Mouse (Mus musculus) thymus, postnatal 0 days (tissue): Measurements from ENCODE around the gene Nfkbib. TPM values are rescaled to one million over a fixed set of nuclear protein-coding genes. Genes with fewer than 3 reads are reported as not detected.

ENCODE experiments used
- DNase-seq: peaks from one replicate; pipeline ENCODE4 v3.0.0-alpha.2; 2015; ENCODE audit warnings: low spot score
- polyA plus RNA-seq: library from polyadenylated mRNA; unstranded; fragments of >200 nt; fragmentation: Nextera tagmentation; extraction: Ambion mirVana; gene quantifications from 2 replicates; pipeline ENCODE4 v1.2.1, GENCODE M21; 2015

Gene Nfkbib
- polyA plus RNA-seq, 1 experiment from 2014 or later: 70.0 TPM

GRCm38 (mm10) chr7:28770309-28770708, 3.0 kb upstream of the Nfkbib start:
- no peak for DNase-seq

DNA sequence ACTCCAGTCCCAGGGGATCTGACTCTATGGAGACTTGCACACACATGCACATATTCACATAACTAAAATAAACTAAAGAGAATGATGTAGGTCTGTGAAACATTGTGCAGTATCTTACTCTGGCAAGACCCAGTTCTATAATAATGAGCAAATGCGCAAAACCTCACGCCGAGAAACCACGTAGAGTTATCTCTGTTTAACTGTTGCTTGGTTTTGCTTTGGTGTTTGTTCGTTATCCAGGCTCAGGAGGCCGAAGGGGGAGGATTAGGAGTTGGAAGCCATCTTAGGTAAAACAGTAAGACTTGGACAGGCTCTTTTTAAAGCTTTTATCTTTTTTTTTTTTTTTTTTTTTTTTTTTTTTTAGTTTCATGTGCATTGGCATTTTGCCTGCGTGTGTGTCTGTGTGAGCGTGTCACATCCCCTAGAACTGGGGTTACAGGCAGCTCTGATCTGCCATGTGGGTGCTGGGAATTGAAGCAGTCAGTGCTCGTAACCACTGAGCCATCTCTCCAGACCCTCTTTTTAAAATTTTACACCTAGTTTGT, 2.2 kb upstream of the Nfkbib start:
- no peak for DNase-seq

GRCm38 (mm10) chr7:28766910-28767309, 402 bp downstream of the Nfkbib start:
- DNase-seq: peak; percentile 30

DNA sequence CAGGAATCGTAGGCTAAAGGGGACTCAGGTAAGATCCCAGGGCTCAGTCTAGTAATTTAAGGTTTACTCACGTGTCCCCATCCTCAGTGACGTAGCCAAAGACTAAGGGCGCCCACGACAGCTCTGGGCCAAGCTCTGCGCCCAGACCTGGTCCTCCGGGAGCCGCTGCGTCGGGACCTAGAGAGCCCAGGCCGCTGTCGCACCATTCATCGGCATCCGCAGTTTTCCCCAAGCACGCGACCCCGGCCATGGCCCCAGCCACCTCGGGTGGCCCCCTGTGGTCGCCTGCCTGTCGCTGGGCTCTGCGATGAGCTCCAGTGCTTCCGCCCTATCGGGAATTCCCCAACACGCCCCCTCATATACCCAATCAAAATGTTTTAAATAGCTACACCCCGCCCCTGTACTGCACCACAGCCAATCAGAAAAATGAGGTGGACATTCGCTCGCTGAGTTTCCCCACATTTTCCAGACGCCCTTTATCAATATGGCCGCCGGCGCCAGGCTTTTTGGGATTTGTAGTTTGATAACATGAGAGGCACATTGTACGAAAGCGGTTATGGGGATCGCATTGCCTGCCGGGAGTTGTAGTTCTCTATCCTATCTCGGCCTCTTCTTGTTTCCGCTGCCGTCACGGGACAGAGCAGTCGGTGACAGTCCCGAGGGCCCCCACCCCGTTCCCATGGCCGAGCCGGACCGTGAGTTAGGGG, 986 bp downstream of the Nfkbib start, which contains the start of gene Sirt2:
Sirt2 (plus strand) TSS at position 563 of the 707 bp plus-strand sequence.
- peak; percentile 98 for DNase-seq

DNA sequence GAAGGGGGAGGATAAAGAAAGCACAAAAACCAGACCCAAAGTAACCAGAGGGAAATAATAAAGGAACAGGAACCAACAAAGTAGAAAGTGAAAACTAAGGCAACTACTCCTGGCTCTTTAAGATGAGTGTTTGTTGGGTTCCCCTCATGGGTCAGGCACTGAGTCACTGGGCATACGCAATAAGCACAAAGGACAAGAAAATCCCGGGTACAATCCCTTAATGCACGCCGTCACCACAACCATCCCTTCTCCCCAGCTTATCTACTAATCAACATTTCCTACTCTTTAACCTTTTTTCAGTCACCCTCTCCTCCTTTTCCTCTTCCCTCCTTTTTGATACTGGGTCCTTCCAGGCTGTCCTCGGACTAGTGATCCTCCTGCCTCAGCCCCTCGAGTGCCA, 2.1 kb downstream of the Nfkbib start:
- DNase-seq: no peak

DNA sequence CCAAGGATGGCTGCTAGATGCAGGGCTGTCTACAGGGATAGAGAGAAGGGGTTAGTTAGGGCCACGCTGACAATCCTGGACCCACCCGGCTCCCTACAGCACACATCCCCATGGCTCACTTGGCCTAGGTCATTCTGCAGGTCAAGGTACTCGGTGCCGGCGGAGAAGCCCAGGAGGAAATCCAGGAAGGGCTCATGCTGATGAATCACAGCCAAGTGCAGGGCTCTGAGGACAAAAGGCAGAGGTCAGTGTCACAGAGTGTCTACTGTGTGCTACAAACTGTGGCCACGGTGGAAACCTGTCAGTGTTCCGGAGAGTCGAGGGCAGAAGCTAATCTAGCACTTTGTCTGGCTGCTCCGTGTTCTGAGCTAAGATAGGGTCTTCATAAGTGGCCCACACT, 5.4 kb downstream of the Nfkbib start:
- DNase-seq: no peak

DNA sequence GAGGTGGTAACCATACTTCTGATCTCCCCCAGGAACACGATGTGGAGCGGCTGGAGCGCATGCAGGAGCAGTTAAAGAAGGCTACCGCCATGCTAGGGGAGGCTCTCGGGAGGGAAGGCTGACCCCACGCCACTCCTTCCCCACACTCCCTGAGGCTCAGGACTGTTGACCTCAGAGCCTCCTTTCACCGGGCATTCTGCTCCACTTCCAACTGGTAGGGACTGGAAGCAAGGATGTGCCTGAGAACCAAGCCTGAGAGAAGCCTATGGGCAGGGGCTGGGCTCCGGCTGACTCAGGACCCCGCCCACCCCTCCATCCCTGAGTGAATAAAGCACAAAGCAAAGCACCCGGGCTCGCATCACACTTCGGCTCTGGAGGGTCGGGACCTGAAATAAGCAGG, 8.7 kb downstream of the Nfkbib start:
- no peak for DNase-seq

DNA sequence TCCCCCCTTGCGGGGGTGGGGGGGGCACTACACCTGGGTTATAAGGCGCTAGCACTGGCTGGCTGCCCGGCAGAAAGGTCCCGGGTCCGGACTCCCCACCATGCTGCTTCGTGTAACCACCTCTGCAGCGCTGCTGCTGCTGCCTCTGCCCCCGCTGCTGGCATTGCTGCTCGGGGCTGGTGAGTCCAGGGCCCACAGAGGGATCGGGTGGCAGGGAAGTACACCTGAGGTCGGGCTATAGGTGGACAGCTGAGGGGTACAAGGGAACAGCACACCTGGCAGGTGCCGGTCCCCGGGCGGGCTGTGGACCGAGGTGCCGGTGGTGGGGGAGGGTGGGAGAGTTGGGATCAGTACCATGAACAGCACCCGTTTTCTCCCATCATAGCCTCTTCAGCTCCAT, 11.2 kb downstream of the Nfkbib start, which contains the start of gene Ccer2:
Ccer2 (plus strand) TSS at position 96 of the 400 bp plus-strand sequence.
- no peak for DNase-seq

DNA sequence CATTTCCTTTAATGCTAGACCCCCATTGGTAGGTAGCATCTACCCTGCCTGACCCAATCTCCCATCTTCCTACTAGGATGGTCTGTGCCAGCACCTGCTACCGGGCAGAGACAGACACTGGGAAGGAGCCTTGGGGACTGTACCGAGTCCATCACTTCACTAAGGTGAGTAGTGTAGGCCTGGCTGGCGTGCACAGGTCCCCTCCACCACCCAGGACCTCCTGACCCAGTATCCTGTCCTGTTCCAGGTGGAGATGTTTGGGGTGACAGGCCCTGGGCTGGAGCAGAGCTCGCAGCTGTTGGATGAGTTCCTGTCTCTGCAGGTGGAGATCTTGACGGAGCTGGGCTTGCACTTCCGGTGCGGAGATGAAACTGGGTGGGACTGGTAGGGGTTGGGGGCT, 17.4 kb downstream of the Nfkbib start:
- DNase-seq: no peak

DNA sequence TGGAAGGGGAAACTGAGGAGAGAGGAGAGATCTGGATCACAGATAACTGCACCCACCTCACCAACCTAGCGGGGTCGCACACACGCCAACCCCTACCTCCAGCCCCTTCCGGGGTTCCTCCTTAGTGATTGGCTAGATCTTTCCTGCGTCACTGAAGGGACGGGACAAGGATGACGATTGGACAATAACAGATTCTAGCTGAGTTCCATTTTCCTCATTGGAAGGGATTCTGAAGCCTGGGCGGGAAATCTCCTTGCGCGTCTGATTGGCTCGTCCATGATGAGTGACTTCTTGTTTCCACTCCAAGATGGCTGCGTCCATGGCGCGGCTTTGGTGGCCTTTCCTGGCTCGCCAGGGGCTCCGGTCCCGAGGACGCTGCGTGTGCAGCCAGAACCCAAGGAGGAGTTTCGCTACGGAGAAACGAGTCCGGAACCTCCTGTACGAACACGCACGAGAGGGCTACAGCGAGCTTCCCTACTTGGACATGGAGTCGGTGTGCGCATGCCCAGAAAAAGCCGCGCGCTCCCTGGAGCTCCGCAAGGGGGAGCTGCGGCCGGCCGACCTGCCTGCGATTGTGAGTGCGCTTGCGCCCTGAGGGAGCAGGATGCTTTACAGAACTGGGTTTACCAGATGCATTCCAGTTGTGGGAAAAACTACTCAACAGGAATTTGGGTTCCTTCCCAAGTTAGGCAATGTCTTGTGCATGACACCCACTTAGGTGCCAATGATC, 25.4 kb downstream of the Nfkbib start, which contains the start of the genes Mrps12 and Sars2:
Mrps12 (minus strand) TSS at position 112 of the 730 bp plus-strand sequence.
Sars2 (plus strand) TSS at position 284 of the 730 bp plus-strand sequence.
- peak; percentile 98 for DNase-seq

DNA sequence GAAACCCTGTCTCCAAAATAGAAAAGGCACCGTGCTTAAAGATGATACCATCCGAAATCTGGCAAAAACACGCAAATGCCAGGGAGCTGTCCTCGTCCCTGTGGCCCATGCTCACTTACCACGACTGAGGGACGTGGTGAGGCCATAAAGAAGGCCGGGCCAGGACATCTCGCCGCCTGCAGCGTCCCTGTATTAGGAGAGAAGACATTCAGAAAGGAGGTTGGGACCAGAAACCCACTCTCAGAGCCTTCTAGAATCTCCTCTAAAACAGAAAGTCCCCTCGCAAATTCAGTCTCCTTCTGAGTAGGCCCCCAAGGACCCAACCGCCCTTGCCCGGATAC, 26.0 kb downstream of the Nfkbib start:
- DNase-seq: no peak

DNA sequence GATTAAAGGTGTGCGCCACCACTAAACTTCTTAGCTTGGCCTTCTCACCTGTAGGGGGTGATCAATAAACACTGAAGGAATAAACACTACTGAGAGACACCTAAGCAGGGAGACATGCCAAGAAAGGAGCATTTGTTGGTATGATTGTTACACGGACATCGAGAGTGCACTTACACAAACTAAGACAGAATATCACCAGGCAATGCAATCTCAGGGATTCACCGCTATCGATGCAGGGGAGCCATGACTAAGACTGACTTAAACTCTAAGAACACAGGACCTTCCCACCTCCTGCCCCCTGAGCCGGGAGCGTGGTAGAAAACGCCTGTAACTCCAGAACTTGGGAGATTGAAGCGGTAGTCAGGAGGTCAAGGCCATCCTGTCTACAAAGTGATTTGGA, 26.4 kb downstream of the Nfkbib start:
- peak; percentile 22 for DNase-seq

DNA sequence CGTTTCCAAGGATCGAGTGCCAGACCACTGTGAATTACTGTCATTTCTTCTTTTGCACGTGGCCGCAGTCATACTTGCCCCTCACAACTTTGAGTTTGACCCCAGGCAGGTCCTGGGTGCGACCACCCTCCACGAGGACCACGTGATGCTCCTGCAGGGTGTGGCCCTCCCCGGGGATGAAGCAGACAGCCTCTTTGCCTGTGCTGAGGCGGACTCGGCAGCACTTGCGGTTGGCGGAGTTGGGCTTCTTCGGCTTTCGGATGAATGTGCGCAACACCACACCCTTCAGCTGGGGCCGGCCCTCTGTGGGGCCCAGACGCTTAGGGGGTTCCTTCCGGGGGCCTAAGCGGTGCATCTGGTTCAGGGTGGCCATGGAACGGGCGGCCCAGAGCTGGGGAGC, 27.5 kb downstream of the Nfkbib start:
- no peak for DNase-seq

GRCm38 (mm10) chr7:28735701-28736100, 31.6 kb downstream of the Nfkbib start:
- no peak for DNase-seq

DNA sequence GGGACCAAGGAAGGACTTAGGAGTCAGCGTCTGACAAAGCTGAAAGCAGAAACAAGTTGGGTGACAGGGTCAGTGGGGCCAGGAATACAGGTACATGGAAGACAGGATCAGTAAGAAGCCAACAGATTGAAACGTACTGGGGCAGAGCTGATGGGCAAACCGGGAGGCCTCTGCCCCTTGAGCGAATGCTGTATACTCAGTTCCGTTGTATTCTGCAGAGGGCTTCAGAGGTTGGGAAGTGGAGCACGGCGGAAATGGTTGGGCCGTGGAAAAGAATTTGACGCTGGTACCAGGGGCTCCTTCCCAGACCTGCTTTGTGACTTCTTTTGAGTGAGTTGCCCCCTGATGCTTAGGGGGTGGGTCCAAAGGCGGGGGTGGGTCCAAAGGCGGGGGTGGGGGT, 34.1 kb downstream of the Nfkbib start:
- DNase-seq: peak; percentile 25

DNA sequence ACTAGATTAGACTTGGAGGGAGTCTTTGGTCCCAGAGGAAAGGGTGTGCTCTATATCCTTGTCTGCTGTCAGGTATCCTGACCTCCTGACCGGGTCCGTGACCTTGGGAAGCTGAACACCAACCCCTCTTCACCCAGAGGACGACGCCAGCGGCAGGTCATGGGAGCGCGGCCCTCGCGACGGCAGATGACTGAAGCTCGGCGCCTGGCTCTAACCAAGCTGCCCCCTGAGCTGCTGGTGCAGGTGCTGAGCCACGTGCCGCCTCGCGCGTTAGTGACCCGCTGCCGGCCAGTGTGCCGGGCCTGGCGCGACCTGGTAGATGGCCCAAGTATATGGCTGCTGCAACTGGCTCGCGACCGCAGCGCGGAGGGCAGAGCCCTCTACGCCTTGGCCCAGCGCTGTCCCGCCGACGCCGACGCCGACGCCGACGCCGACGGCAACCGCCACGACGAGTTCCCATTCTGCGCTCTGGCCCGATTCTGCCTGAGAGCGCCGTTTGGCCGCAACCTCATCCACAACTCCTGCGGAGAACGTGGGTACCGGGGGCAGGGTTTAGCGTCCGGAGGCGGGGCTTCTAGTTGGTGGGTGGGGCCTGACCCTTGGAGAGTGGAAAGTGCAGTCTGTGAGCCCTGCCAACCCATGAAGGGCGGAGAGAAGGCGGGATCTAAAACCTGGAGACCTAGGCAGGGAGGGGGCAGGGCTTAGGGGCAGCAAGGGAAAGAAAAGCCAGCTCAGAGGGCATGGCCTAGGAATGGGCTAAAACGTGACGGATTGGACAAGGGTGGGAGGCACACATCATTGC, 34.8 kb downstream of the Nfkbib start:
- DNase-seq: peak; percentile 84

DNA sequence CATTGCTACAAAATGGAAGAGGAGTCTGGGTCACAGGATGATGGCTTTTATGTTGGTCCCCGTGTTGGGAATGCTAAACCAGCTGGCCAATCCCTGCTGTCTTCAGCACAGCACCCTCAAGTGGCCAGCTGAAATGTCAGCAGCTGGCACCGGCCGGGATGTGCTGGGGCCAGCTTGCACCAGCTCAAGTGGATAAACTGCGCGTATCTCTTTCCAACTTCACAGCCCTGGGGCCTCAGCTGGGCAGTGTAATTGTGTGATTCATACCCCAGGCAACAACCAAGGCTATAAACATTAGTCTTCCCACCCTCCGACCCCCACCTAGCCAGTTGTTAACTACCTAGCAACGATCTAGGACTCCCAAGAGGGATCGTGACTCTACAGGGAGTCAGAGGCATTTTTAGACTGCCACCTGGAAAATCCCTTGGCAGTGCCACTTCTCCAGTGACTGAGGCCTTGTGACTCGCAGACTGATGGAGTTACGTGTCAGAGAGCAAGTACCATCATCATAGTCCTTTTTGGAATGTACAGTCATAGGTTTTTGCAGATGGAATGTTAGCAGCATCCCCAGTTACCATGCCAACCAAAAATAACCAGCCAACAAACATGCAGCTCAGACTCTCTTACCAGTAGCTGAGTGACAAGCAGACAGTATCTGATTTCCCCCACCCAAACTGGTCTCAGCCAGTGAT, 39.5 kb downstream of the Nfkbib start:
- DNase-seq: no peak

GRCm38 (mm10) chr7:28726600-28726999, 40.7 kb downstream of the Nfkbib start:
- DNase-seq: peak; percentile 81

GRCm38 (mm10) chr7:28724613-28725012, 42.7 kb downstream of the Nfkbib start:
- no peak for DNase-seq

DNA sequence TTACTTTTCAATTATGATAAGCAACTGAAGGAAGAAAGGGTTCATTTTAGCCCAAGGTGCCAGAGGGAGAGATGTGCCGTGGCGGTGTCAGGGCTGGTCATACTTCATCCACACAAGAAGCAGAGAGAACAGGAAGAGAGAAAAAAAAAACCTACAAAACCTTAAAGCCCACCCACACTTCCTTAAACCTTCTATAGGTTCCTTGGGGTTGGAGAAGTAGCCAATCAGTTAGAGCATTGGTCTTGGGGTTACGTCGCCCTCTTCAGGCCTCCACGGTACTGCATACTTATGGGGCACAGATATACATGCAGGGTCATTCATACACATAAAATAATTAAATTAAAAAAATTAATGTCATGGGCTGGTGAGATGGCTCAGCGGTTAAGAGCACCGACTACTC, 45.2 kb downstream of the Nfkbib start:
- DNase-seq: peak; percentile 22
